Mouse (Mus musculus) gastrocnemius, postnatal 36 days (tissue): ENCODE measurements around the gene Rgs14. TPM values are rescaled to one million over a fixed set of nuclear protein-coding genes. Genes with fewer than 3 reads are reported as not detected.

Experiments used
- DNase-seq, 2 experiments: peaks; one replicate each; pipeline ENCODE4 v3.0.0; 2022
- intact Hi-C: fragments of 180-260 bp; cut with DNase I; formaldehyde crosslinking; loops from one replicate; pipeline ENCODE4 v1.15.1; 2025
- total RNA-seq, 2 experiments: library from RNA; stranded (reverse); gene quantifications; 2 replicates each; pipeline ENCODE4 v1.2.3; 2021

Gene Rgs14
- total RNA-seq, 2 experiments from 2014 or later = 0.27 to 0.48 TPM

DNA sequence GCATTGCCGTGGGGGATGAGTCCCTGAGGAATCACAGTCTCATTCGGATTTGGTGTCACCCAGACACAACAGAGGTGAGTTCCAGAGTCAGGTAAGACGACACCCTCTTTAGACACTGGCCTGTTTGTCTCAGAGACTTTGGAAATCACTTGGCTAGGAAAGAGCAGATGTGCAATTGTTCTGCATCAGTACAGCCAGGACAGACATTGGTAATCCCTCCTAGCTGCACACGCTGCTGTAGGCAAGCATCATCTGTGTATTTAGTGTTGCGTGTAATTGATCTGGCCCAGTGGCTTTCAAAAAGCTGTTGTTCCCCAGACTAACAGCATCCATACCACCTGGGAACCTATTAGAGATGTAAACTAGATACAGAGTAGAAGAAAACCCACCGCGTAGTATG is 33.7 kb downstream of the Rgs14 start:
- intact Hi-C loops = no loop called here
- no peak for DNase-seq

DNA sequence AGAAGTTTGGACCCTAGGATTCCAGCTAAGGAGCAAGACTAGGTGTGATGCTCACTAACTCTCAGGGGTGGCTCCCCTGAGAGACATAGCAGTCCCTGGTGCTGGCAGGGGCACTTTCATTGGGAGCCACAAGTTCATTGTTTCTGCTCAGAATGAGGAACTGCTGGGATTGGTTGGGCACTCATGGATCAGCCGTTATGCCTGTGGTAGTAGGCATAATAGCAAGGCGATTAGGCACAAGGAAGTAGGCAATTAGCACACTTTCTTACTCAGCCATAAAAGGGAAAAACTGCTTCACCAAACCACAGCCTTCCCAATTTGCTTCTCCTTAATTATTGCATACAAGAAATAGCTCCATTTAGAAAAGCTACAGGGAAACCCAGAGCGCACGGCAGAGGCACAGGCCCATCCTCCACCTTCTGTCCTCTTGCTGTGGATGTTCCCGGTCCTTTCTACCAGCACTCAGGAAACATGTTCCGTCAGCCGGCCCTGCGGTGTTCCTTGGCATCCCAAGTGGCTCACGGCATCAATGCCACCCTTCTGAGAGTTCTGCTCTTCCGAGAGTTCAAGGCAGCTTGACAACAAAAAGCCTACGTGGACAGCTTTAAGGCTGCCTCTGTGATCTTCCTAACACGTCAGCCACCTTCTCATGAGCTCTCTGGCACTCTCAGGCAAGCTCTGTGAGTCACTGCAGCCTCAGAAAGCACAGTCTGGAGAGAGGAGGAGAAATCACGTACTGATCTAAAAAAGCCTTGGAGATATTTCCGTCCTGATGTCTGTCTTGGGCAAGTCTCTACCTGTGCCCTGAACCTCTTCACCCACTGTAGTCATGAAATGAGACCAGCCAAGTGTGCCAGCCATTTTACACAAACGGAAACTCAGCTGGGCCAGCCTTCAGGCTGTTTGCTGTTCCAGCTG is 34.7 kb downstream of the Rgs14 start:
- no peak for DNase-seq
- intact Hi-C loops = no loop called here

DNA sequence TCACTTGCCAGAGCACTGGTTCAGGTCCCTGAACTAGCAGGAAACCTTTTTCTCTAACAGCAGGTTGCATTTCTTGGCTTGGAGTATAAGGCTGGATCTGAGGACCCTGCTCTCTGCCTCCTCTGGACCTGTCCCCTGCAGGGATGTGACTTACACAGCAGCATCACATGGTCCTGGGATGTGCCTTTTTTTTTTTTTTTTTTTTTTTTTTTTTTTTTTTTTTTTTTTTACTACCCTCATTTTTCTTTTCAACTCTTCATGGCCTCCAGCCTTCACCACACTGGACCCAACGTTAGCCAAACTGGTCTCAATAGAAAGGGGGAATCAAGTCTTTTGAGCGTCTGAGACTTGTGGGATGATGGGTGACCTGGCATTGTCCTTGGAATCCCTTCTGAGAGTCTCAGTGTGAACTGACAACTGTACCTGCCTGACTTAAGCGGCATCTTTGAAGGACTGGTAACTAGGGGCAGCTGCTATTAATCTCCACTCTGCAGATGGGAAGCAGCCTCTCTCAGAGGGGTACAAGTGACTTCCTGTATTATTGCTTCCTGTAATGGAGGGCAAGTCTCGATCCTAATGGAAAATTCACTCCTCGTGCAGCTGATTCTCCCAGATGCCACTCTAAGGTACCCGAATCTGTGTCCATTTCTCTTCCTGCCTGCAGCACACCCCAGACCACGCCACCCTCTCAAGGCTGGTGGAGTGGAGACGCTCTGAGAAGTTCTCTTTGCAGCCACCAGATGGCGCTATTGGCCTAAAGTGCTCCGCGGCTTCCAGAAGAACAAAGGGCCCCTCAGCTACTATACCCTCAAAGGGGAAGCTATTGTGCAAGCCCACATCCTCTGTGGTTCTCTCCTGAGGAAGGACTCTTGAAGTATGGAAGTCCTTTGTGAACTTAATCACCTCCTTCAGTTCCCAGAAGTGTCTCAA is 35.6 kb downstream of the Rgs14 start:
- DNase-seq = peak; percentile 37 to 59
- intact Hi-C loops = no loop called here

DNA sequence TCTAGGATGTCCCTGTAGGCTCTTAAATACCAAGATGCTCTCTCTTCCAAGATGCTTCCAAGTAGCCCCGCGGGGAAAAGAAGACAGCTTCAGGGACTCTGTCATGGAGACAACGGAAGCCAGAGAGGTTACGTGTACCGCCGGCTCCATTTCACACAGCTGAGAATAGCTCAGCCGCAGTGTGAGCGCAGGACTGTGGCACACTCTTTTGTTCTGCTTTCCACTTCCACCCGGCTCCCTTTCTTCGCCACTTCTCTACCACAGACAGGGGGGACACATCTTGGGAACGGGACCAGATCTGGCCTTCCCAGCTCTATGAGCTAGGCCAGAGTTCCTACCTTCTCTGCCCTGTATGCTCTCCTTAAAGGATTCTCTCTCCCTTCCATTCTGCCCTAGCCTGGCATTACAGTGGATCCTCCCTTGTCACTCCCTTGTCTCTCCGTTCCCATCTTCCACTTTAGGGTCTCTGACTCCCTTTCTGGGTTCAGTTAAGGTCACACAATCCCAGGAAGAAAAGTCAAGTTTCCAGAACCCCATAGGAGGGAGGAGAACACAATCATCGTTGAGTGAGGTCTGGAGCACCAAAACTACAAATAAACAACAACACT is 36.4 kb downstream of the Rgs14 start:
- no peak for DNase-seq
- intact Hi-C loops = no loop called here

DNA sequence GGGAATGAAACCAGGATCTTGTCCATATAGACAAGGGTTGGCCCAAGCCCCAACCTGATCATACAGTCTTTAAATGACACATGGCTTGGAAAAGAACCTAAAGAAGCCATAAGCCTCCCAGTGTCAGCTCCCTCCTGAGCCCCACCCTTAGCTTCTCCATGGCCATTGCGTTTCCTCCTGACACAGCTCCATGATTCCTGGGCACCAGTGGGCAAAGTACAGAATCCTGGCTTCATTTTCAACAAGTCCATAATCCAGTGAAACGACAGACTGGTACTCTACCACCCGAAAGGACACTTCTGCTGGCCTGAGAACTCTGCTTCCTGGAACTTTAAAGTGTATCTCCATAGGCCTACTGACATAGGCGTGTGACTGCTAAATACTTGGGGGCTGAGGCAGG is 37.8 kb downstream of the Rgs14 start:
- intact Hi-C loops = no loop called here
- no peak for DNase-seq

DNA sequence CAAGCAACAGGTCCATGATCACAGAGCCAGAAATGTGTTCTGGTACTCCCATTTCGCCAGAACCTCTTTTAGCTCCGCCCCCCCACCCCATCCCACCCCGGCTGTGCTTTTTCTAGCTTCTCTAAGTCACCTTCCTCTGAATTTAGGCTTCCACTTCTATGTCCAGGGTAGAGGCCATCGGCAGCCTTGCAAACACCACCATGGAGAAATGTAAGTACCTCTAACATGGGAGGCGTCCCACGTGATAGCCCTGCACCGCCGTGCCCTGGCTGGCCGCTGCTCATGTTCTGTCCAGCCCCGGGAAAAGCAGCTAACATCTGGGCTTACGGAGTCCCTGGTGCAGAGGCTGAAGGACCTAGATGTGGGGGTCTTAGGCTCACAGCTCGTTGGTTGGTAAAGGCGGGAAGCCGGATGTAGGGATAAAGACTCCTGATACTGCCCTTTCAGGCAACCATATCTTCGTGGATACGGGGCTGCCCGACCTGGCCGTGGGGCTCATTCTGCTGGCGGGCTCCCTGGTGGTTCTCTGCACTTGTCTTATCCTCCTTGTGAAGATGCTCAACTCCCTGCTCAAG is 39.1 kb downstream of the Rgs14 start:
- no peak for DNase-seq
- intact Hi-C loops = loop anchor here (2.0 kb wide), 1 partner anchor 108 kb away; no protein-coding TSS in a partner anchor

DNA sequence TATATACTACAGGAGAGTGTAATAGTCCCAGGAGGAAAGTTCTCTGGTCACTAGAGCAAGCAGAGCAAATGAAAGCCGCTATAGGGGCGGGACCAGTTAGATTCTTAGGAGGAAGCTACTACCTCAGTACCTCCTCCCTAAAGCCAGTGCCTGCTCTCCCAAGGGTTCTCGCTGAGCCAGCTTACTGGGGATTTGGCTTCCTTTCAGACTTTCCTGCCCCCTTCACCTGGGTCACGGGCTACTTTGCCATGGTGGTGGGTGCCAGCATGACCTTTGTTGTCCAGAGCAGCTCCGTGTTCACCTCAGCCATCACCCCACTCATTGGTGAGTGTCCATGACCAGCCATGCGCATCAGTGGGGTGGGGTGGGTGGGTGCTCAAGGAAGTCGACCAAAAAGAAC is 42.3 kb downstream of the Rgs14 start:
- no peak for DNase-seq

DNA sequence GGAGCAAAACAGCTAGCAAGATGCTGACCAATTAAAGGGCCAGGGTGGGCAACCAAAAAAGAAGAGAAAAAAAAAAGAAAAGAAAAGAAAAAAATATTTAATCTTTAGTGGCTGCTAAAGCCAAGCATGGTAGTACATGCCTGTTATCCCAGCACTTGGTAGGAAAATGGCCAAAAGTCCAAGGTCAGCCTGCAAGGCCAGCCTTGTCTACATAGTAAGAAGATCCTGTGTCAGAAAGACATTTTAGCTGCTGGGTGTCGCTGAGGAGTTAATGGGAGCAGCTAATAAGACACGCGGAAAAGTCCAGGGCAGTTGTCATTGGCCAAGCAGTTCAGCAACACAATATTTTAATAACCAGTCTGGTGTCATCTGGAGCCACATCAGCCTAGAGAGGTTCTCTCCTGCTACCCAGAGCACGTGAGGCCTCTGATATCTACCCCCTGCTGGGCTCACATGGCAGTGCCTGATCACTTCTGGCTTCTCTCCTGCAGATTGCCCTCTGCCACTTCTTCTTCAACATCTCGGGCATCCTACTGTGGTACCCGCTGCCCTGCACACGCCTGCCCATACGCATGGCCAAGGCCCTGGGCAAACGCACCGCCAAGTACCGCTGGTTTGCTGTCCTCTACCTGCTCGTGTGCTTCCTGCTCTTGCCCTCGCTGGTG is 43.2 kb downstream of the Rgs14 start:
- DNase-seq = no peak
- intact Hi-C loops = no loop called here

More for the DNA sequence above, 42.3 kb downstream of the Rgs14 start:
- intact Hi-C loops = no loop called here

DNA sequence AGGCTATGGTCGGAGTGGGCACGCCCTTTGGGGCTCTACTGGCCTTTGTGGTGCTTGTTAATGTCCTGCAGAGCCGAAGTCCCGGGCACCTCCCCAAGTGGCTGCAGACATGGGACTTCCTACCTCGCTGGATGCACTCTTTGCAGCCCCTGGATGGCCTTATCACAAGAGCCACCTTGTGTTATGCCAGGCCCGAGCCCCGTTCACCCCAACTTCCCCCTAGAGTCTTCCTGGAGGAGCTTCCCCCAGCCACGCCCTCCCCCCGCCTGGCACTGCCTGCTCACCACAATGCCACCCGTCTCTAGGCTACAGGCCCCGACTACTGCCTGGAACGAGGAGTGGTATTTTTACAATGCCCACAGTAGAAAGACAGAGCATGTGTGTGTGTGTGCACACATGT is 43.8 kb downstream of the Rgs14 start:
- intact Hi-C loops = no loop called here

DNA sequence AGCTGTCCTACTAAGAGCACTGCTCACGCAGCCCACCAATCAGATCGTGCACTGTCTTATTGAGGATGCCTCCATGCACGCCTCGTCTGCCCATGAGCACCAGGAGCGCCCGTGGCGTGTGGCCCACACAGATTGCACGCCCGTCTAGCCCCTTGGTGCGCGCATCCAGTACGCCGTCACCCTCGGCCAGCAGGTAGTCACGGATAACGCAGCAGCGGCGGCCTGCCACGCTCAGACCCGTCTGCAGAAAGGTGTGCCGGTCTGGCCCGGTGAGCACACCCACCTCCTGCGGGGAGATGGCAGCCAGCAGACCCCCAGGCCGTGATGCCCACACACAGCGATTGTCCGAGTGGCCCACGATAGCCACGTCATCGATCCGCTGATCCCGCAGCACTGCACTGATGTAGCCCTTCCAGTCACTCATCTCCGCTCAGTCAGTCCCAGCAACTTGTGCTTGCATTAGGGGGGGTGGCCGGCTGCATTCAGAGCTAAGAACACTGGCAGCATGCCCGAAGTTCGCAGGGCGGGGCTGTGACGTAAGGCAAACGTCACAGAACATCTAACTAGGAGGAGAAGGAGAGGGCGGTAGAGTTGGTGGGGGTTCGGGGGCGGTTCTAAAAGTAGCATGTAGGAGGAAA is 45.3 kb downstream of the Rgs14 start, which contains the start of gene Pfn3:
Pfn3 (minus strand) TSS at position 490 of the 638 bp plus-strand sequence.
- DNase-seq = no peak
- intact Hi-C loops = no loop called here

More for the DNA sequence above, 43.8 kb downstream of the Rgs14 start:
- DNase-seq = no peak

DNA sequence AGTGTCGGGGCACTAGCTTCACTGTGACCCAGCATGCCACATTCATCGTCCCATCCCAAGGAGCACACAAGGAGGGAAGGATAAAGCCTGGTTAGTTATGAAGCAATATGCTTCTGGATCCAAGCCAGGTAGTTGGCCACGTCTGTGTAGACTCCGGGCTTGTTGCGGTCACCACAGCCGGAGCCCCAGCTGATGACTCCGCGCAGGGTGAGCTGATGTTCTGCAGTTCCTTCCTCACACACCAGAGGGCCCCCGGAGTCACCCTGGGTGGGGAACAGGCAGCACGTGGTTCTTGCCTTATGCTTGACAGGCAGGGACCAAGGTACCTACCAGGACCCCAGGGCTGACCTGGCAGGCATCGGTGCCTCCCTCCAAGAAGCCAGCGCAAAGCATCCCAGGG is 48.5 kb downstream of the Rgs14 start:
- intact Hi-C loops = loop anchor here (2.0 kb wide), 1 partner anchor 97 kb away; no protein-coding TSS in a partner anchor
- peak; percentile 86 to 89 for DNase-seq

DNA sequence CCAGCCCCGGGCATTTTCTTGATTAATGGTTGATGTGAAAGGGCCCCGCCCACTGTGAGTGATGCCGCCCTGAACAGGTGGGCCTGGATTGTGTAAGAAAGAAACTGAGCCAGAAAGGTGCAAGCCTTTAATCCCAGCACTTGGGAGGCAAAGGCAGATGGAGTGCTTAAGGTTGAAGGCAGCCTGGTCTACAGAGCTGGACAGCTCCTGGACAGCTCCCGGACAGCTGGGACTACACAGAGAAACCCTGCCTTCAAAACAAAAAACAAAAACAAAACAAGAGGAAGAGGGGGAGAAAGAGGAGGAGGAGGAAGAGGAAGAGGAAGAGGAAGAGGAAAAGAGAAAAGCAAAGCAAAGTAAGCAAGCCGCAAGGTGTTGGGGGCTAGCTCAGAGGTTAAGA is 49.6 kb downstream of the Rgs14 start:
- no peak for DNase-seq
- intact Hi-C loops = loop anchor here (2.0 kb wide), 1 partner anchor 96 kb away; no protein-coding TSS in a partner anchor

DNA sequence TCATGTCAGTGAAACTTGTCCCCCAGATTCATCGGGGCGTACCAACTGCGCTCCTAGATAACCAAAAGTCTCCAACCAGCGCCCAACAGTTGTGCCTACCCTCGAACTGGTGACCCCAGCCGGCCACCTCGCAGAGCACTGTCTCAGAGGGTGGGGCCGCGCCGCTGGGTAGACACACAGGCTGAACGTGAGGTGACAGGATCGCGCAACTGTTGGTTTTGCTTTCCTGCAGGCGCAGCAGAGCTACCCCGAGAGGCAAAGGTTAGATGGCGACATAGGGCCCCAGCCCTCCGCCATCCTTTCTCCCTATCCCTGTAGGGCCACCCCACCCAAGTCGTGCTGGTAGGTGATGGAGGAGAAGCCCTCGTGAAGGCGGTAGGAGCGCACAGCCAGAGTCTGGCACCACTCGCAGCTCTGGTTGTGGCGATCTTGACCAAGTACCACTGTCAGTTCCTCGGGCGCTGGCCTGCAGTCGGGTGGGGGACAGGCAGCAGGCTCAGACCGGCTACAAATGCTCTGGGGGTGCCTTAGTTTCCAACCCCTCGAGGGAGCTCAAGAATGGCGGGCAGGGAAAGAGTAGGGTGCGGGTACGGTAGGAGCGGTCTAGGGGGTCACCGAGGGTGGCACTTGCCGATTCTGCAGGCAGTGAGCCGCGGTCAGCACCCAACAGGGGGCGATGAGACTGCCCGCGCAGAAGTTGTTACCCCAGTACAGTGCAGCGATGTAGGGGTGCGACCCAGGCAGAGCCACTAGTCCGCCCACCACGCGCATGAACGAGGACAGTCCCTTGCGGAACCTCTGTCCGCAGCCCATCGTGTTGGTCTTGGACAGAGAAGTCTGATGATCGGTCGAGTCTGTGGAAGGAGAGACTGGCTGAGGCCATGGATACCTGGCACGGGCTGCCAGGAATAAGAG is 50.7 kb downstream of the Rgs14 start:
- intact Hi-C loops = loop anchor here (1.0 kb wide), 1 partner anchor 49 kb away; no protein-coding TSS in a partner anchor
- DNase-seq = no peak

DNA sequence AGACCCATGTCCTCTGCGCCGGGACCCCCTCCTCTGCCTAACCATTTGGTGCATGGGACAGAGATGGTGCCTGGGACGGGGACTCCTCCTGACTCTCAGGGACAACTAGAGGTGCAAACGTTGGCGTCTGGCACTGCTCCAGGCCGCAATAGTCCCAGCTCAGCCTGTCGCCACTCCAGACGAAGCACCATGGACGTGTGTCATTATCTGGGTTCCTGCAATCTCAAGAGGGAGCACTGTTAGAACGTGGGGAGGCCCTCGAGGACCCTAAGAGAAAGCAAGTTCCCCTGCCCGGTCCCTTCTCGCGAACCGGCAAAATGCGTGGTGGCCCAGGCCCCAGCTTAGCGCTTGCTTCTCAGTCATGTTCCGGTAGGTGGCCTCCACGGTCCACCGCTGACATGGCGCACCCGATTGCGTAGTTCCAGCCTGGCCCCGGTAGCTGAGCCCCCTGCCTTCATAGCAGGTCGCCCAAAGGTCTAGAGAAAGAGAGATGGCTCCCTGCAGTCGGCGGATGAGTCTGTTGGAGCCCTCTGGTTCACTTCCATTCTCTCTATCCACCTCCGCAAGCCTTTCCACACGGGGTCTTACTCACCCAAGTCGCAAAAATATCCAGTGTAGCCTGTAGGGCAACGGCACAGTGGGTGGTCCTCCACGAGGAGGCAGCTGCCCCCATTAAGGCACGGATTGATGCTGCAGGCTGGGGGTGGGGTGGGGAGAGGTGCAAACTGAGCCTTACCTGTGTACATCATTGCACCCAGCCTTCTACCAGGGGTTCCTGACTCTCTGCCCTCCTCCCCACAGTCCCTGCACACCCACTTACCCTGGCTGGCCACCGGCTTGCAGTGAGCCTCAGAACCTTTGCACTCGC is 51.6 kb downstream of the Rgs14 start:
- intact Hi-C loops = loop anchor here (1.0 kb wide), 1 partner anchor 48 kb away; no protein-coding TSS in a partner anchor
- peak; percentile 69 to 73 for DNase-seq

DNA sequence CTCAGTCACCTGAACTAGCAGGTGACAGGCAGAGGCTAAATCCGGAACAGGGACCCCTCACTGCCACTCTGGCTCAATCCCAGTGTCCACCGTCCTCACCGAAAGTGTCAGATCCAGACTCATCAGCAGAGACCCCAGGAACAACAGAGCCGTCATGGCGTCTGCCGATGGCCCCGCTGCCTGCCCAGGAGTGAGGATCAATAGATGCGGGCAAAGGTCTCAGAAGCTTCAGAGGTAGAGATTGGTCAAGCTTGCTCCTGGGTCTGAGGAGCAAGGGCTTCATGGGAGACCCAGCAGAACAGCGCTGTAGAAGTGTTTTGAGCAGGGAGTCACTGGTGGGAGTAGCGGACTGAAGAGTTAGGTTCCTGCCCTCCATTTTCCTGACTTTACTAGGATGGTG is 57.1 kb downstream of the Rgs14 start, which contains the start of gene F12:
F12 (minus strand) TSS at position 181 of the 400 bp plus-strand sequence.
- no peak for DNase-seq
- intact Hi-C loops = no loop called here

DNA sequence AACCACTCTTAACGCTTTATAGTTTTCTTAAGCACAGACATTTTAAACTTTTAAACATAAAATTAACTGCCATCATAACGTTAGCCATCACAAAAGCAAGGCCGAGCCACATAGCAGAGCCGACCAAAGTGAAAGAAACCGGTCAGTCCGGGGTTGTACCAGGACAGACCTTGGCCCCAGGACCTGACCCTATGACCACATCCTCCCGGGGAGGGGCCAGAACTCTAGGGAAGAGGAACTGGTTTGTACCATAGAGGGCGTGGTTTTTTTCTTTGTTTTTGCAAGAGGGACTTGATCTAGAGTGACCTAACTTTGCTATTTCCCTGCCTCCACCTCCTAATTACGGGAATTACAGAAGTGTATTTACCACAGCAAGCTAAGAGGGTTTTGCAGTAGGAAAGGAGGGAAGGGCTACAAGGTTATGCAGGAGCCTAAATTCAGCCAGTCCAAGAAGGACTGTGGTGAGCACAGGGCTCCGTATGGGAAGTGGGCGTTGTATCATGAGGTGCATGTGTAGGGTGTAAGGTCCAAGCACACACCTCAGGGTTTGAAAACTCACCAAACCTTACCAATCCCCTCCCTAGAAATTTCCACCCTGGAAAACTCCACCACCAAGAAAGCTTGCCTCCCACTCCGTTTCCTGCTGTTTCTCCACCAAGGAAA is 59.8 kb downstream of the Rgs14 start:
- intact Hi-C loops = no loop called here
- peak; percentile 53 to 69 for DNase-seq
